In genomic region chr4:141044816-141045215, GRCm38 (mm10) we compare ENCODE assay signal across 8 mouse cellular contexts. TPM values are rescaled to one million over a fixed set of nuclear protein-coding genes. Genes with fewer than 3 reads are reported as not detected.
DNase-seq lines count a peak whose midpoint lies in the region; ATAC-seq and TF ChIP-seq lines count a peak whose summit lies in the region.

No protein-coding gene starts in this region.

- no peak overlapping the region for H3K9ac ChIP-seq in heart, embryonic 15.5 days
- H3K9ac ChIP-seq in heart, embryonic 12.5 days = no peak overlapping the region
- H3K9ac ChIP-seq in forebrain, embryonic 15.5 days (replicated peaks) = no peak overlapping the region
- no peak overlapping the region for H3K9ac ChIP-seq in midbrain, embryonic 12.5 days (replicated peaks)

- peak; percentile 89 for TF ChIP-seq CTCF in brain, embryonic 14.5 days (IDR thresholded peaks at IDR 0.05; ENCODE audit: borderline replicate concordance, extremely low read depth, insufficient read depth, insufficient read length)

- WGBS in heart, embryonic 15.5 days = 14% methylated on average over 8 of the region's 8 CpGs
- 24% methylated on average over 8 of the region's 8 CpGs for WGBS in heart, embryonic 12.5 days
- WGBS in forebrain, embryonic 15.5 days = 10% methylated on average over 8 of the region's 8 CpGs
- 25% methylated on average over 8 of the region's 8 CpGs for WGBS in midbrain, embryonic 12.5 days

- ATAC-seq in heart, embryonic 15.5 days (replicated peaks; ENCODE audit: insufficient number of reproducible peaks, insufficient read depth, low FRiP score, low read depth) = no peak
- ATAC-seq in heart, embryonic 12.5 days (ENCODE audit: insufficient number of reproducible peaks, low FRiP score) = no peak
- peak; percentile 39 for ATAC-seq in forebrain, embryonic 15.5 days (replicated peaks)
- peak; percentile 53; the same call in 1 of the 2 replicates for ATAC-seq in midbrain, embryonic 12.5 days (ENCODE audit: low FRiP score, low read depth)

- peak; percentile 79 for DNase-seq in CD4-positive, CD25-positive, alpha-beta regulatory T cell, adult 2 months (ENCODE audit: low read depth, low spot score)
- peak; percentile 82 for DNase-seq in brain, embryonic 14.5 days (ENCODE audit: low read depth)
- peak; percentile 68 to 73 for DNase-seq in kidney, postnatal 25 days
- DNase-seq in testis, postnatal 10 days (ENCODE audit: low spot score) = peak; percentile 86

- peaks cover 7% of the 10 kb centered on the region for H3K4me1 ChIP-seq in heart, embryonic 15.5 days (replicated peaks)
- H3K4me1 ChIP-seq in heart, embryonic 12.5 days (replicated peaks) = peaks cover 6% of the 10 kb centered on the region; the same call in 1 of the 2 replicates
- H3K4me1 ChIP-seq in forebrain, embryonic 15.5 days = peaks cover 23% of the 10 kb centered on the region
- peaks cover 35% of the 10 kb centered on the region for H3K4me1 ChIP-seq in midbrain, embryonic 12.5 days

- H3K36me3 ChIP-seq in heart, embryonic 15.5 days = no peaks in the 10 kb centered on the region; the same call in 1 of the 2 replicates
- H3K36me3 ChIP-seq in heart, embryonic 12.5 days = peaks cover 53% of the 10 kb centered on the region
- H3K36me3 ChIP-seq in forebrain, embryonic 15.5 days = 0 out of 2 replicates have a peak, but pooled peaks cover 9% of the 10 kb centered on the region
- peaks cover 45% of the 10 kb centered on the region for H3K36me3 ChIP-seq in midbrain, embryonic 12.5 days

- H3K27me3 ChIP-seq in heart, embryonic 15.5 days = no peaks in the 10 kb centered on the region
- no peaks in the 10 kb centered on the region for H3K27me3 ChIP-seq in heart, embryonic 12.5 days (replicated peaks)
- H3K27me3 ChIP-seq in forebrain, embryonic 15.5 days = no peaks in the 10 kb centered on the region
- H3K27me3 ChIP-seq in midbrain, embryonic 12.5 days = no peaks in the 10 kb centered on the region

- H3K4me2 ChIP-seq in heart, embryonic 15.5 days = no peak overlapping the region
- no peak overlapping the region for H3K4me2 ChIP-seq in heart, embryonic 12.5 days
- H3K4me2 ChIP-seq in forebrain, embryonic 15.5 days (replicated peaks) = no peak overlapping the region
- 0 out of 2 replicates have a peak overlapping the region, but pooled peaks have one; percentile 6 for H3K4me2 ChIP-seq in midbrain, embryonic 12.5 days (replicated peaks)

- no peak for TF ChIP-seq POLR2A in brain, embryonic 14.5 days (IDR thresholded peaks at IDR 0.05; ENCODE audit: borderline replicate concordance, extremely low read depth, insufficient read depth, insufficient read length, poor library complexity, severe bottlenecking)

- H3K27ac ChIP-seq in heart, embryonic 15.5 days = peak overlapping the region; percentile 11; the same call in 1 of the 2 replicates
- no peak overlapping the region for H3K27ac ChIP-seq in heart, embryonic 12.5 days (ENCODE audit: poor library complexity, severe bottlenecking)
- no peak overlapping the region for H3K27ac ChIP-seq in forebrain, embryonic 15.5 days (replicated peaks)
- H3K27ac ChIP-seq in midbrain, embryonic 12.5 days (replicated peaks) = 0 out of 2 replicates have a peak overlapping the region, but pooled peaks have one; percentile 2

- no peaks in the 10 kb centered on the region for H3K9me3 ChIP-seq in heart, embryonic 15.5 days (replicated peaks)
- H3K9me3 ChIP-seq in heart, embryonic 12.5 days (replicated peaks) = no peaks in the 10 kb centered on the region
- H3K9me3 ChIP-seq in forebrain, embryonic 15.5 days = no peaks in the 10 kb centered on the region
- no peaks in the 10 kb centered on the region for H3K9me3 ChIP-seq in midbrain, embryonic 12.5 days

- no peak overlapping the region for H3K4me3 ChIP-seq in heart, embryonic 15.5 days
- H3K4me3 ChIP-seq in heart, embryonic 12.5 days = no peak overlapping the region
- no peak overlapping the region for H3K4me3 ChIP-seq in forebrain, embryonic 15.5 days
- no peak overlapping the region for H3K4me3 ChIP-seq in midbrain, embryonic 12.5 days

RNA-seq across cellular contexts. Expression of gene Crocc, which starts 15.5 kb away (rescaled TPM):
- 3.4 and 4.7 TPM in 2 replicates for polyA plus RNA-seq in heart, embryonic 15.5 days (2015; fragmentation: Nextera tagmentation; extraction: Ambion mirVana)
- 6.3 and 6.7 TPM in 2 replicates for polyA plus RNA-seq in heart, embryonic 12.5 days (2016; fragmentation: Nextera tagmentation; extraction: Ambion mirVana)
- 40.4 and 42.5 TPM in 2 replicates for polyA plus RNA-seq in brain, embryonic 14.5 days (2012; rRNA removed)
- 8.3 and 10.2 TPM in 2 replicates for polyA plus RNA-seq in forebrain, embryonic 15.5 days (2015; fragmentation: Nextera tagmentation; extraction: Ambion mirVana)
- polyA plus RNA-seq in midbrain, embryonic 12.5 days (2016; fragmentation: Nextera tagmentation; extraction: Ambion mirVana) = 14.2 and 15.9 TPM in 2 replicates

RNA-seq across cellular contexts. Expression of gene Necap2, which starts 33.3 kb away (rescaled TPM):
- 38.6 and 52.4 TPM in 2 replicates for polyA plus RNA-seq in heart, embryonic 15.5 days (2015; fragmentation: Nextera tagmentation; extraction: Ambion mirVana)
- polyA plus RNA-seq in heart, embryonic 12.5 days (2016; fragmentation: Nextera tagmentation; extraction: Ambion mirVana) = 43.2 and 44.3 TPM in 2 replicates
- polyA plus RNA-seq in brain, embryonic 14.5 days (2012; rRNA removed) = 58.5 and 74.2 TPM in 2 replicates
- 50.5 and 55.8 TPM in 2 replicates for polyA plus RNA-seq in forebrain, embryonic 15.5 days (2015; fragmentation: Nextera tagmentation; extraction: Ambion mirVana)
- polyA plus RNA-seq in midbrain, embryonic 12.5 days (2016; fragmentation: Nextera tagmentation; extraction: Ambion mirVana) = 54.7 and 56.8 TPM in 2 replicates

RNA-seq across cellular contexts. Expression of gene Mfap2, which starts 34.6 kb away (rescaled TPM):
- polyA plus RNA-seq in heart, embryonic 15.5 days (2015; fragmentation: Nextera tagmentation; extraction: Ambion mirVana) = 237 and 341 TPM in 2 replicates
- 245 and 246 TPM in 2 replicates for polyA plus RNA-seq in heart, embryonic 12.5 days (2016; fragmentation: Nextera tagmentation; extraction: Ambion mirVana)
- polyA plus RNA-seq in brain, embryonic 14.5 days (2012; rRNA removed) = 186 and 220 TPM in 2 replicates
- 215 and 229 TPM in 2 replicates for polyA plus RNA-seq in forebrain, embryonic 15.5 days (2015; fragmentation: Nextera tagmentation; extraction: Ambion mirVana)
- polyA plus RNA-seq in midbrain, embryonic 12.5 days (2016; fragmentation: Nextera tagmentation; extraction: Ambion mirVana) = 240 and 287 TPM in 2 replicates

RNA-seq across cellular contexts. Expression of gene Spata21, which starts 43.3 kb away (rescaled TPM):
- polyA plus RNA-seq in heart, embryonic 15.5 days (2015; fragmentation: Nextera tagmentation; extraction: Ambion mirVana) = 0.26 TPM in 1 of 2 replicates, not detected in the other
- not detected in 2 replicates for polyA plus RNA-seq in heart, embryonic 12.5 days (2016; fragmentation: Nextera tagmentation; extraction: Ambion mirVana)
- 0.05 TPM in 1 of 2 replicates, not detected in the other for polyA plus RNA-seq in brain, embryonic 14.5 days (2012; rRNA removed)
- 0.53 TPM in 1 of 2 replicates, not detected in the other for polyA plus RNA-seq in forebrain, embryonic 15.5 days (2015; fragmentation: Nextera tagmentation; extraction: Ambion mirVana)
- 0.31 TPM in 1 of 2 replicates, not detected in the other for polyA plus RNA-seq in midbrain, embryonic 12.5 days (2016; fragmentation: Nextera tagmentation; extraction: Ambion mirVana)

RNA-seq across cellular contexts. Expression of gene Atp13a2, which starts 58.1 kb away (rescaled TPM):
- 23.4 and 38.8 TPM in 2 replicates for polyA plus RNA-seq in heart, embryonic 15.5 days (2015; fragmentation: Nextera tagmentation; extraction: Ambion mirVana)
- 33.1 and 35.6 TPM in 2 replicates for polyA plus RNA-seq in heart, embryonic 12.5 days (2016; fragmentation: Nextera tagmentation; extraction: Ambion mirVana)
- 260 and 278 TPM in 2 replicates for polyA plus RNA-seq in brain, embryonic 14.5 days (2012; rRNA removed)
- 123 and 127 TPM in 2 replicates for polyA plus RNA-seq in forebrain, embryonic 15.5 days (2015; fragmentation: Nextera tagmentation; extraction: Ambion mirVana)
- polyA plus RNA-seq in midbrain, embryonic 12.5 days (2016; fragmentation: Nextera tagmentation; extraction: Ambion mirVana) = 93.4 and 97.2 TPM in 2 replicates

Comparison
In these comparisons a context has a peak if more than half of its experiments do, and no peak if none do; other contexts are left out.
1. H3K27ac ChIP-seq: peak in heart, embryonic 15.5 days (single experiment) and midbrain, embryonic 12.5 days (single experiment); none in heart, embryonic 12.5 days (single experiment) and forebrain, embryonic 15.5 days (single experiment).
2. ATAC-seq: peak in forebrain, embryonic 15.5 days (single experiment) and midbrain, embryonic 12.5 days (single experiment); none in heart, embryonic 15.5 days (single experiment) and heart, embryonic 12.5 days (single experiment).
3. Peak in every context shown above with its lines, with median percentiles within 50 percentile points of each other: DNase-seq.